Mouse (Mus musculus): ENCODE data around the gene Slc6a12. TPM values are rescaled to one million over a fixed set of nuclear protein-coding genes. Genes with fewer than 3 reads are reported as not detected.

Slc6a12 gene
- total and polyA plus RNA-seq, 3 experiments: not detected

DNA sequence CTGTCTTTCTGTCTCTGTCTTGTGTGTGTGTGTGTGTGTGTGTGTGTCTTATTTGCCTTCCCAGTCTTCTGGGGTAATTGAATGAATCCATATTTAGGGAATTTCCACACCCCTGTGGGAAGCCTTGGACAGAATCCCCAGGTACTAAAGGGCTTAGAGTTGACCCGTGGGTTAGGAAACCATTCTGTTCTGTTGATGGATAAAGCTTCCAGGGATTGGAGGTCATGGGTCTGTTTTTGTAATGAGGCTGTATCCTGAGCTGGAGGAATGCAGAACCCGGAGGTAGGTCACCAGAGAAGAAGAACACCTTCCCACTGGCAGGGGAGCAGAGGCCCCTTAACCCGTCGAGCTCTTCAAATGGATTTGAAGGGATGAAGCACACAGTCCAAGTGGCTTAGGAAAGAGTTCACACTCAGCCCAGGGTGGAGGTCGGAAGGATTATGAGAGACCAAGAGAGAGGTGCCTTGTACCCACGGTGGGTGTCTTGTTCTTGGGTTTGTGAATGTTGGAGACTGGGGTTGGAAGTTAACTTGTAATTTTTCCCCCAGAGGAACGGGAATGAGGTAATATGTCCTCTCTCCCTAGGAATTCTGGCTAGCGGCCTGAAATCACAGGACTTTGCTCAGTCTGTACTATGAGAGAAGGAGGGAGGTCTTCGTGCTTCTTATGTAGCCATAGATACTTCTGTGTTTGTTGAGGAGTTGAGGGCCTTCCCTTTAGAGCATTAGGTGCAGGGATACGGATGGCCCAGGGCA is 39.2 kb upstream of the Slc6a12 start:
- no peak for DNase-seq (ENCODE audit: low read depth, low spot score)
- Histone ChIP-seq H3K4me1 (ENCODE audit: control insufficient read depth in 1 of 2, insufficient read depth in 2 of 2, low read length in 2 of 2) (no peaks in the 10 kb centered on the region), H3K9ac (ENCODE audit: control insufficient read depth, low read depth, low read length, poor library complexity, severe bottlenecking) (no peak overlapping the region), H3K36me3 (ENCODE audit: control insufficient read depth in 1 of 2, insufficient read depth in 2 of 2, low read length in 2 of 2) (no peaks in the 10 kb centered on the region), H3K4me3 (ENCODE audit: control insufficient read depth in 1 of 2, insufficient read depth in 1 of 2, low read depth in 2 of 2, low read length in 2 of 2) (no peak overlapping the region), H3K79me2 (ENCODE audit: control insufficient read depth, insufficient read depth, low read length, poor library complexity) (no peaks in the 10 kb centered on the region), H3K27ac (ENCODE audit: control insufficient read depth, low read depth, low read length) (no peak overlapping the region), H3K9me3 (replicated peaks; ENCODE audit: insufficient read depth, low read length) (no peaks in the 10 kb centered on the region), H3K27me3 (ENCODE audit: control insufficient read depth in 1 of 2, insufficient read depth in 2 of 2, low read length in 2 of 2) (peaks cover 0 to 3% of the 10 kb centered on the region in 2 experiments; a peak in 3 of 4 replicates)
- no peak for TF ChIP-seq CTCF (IDR thresholded peaks at IDR 0.05 in 2 of 3, conservative IDR thresholded peaks at IDR 0.05 in 1 of 3; ENCODE audit: control insufficient read depth in 1 of 3, insufficient read depth in 1 of 3, low read depth in 2 of 3, low read length in 3 of 3, poor library complexity in 1 of 3, severe bottlenecking in 1 of 3)
- TF ChIP-seq RCOR1 (IDR thresholded peaks at IDR 0.05; ENCODE audit: low read depth, low read length): no peak
- no peak for TF ChIP-seq MAX (IDR thresholded peaks at IDR 0.05; ENCODE audit: low read length)
- TF ChIP-seq USF1 (IDR thresholded peaks at IDR 0.05; ENCODE audit: low read depth, low read length): no peak
- no peak for TF ChIP-seq MAZ (IDR thresholded peaks at IDR 0.05; ENCODE audit: low read depth, low read length)
- no peak for TF ChIP-seq GATA1 (IDR thresholded peaks at IDR 0.05; ENCODE audit: low read depth, low read length)
- no peak for TF ChIP-seq SMC3 (IDR thresholded peaks at IDR 0.05; ENCODE audit: low read depth, low read length)
- no peak for TF ChIP-seq MYC (IDR thresholded peaks at IDR 0.05; ENCODE audit: low read depth, low read length)
- no peak for TF ChIP-seq E2F4 (IDR thresholded peaks at IDR 0.05; ENCODE audit: borderline replicate concordance, low read depth, low read length)
- no peak for TF ChIP-seq BHLHE40 (IDR thresholded peaks at IDR 0.05; ENCODE audit: borderline replicate concordance, low read depth, low read length)
- no peak for TF ChIP-seq CHD1 (IDR thresholded peaks at IDR 0.05; ENCODE audit: low read depth, low read length)

DNA sequence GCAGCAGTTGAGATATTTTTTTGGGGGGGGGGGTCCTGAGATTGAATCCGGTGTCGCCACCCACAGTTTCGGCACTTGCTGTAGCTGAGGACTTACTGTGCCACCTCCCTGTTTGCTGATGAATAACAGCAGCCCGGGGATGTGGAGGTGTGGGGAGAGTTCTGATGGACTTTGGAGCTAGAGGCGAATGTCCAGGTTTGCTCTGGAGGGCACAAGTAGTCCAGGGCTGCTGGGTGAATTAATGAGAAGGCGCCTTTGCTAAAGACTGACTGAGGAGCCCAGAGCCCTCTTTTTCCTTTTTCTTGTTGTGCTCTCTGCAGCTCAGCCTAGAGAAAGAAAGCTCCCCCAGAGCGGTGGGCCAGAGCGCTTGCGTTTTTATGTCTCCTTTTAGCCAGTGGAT is 38.2 kb upstream of the Slc6a12 start:
- Histone ChIP-seq H3K9ac (ENCODE audit: control insufficient read depth, low read depth, low read length, poor library complexity, severe bottlenecking) (no peak overlapping the region), H3K27me3 (ENCODE audit: control insufficient read depth in 1 of 2, insufficient read depth in 2 of 2, low read length in 2 of 2) (peaks cover 0 to 3% of the 10 kb centered on the region in 2 experiments; a peak in 3 of 4 replicates), H3K4me1 (ENCODE audit: control insufficient read depth in 1 of 2, insufficient read depth in 2 of 2, low read length in 2 of 2) (no peaks in the 10 kb centered on the region), H3K27ac (ENCODE audit: control insufficient read depth, low read depth, low read length) (no peak overlapping the region), H3K36me3 (ENCODE audit: control insufficient read depth in 1 of 2, insufficient read depth in 2 of 2, low read length in 2 of 2) (no peaks in the 10 kb centered on the region), H3K79me2 (ENCODE audit: control insufficient read depth, insufficient read depth, low read length, poor library complexity) (no peaks in the 10 kb centered on the region), H3K9me3 (replicated peaks; ENCODE audit: insufficient read depth, low read length) (no peaks in the 10 kb centered on the region), H3K4me3 (ENCODE audit: control insufficient read depth in 1 of 2, insufficient read depth in 1 of 2, low read depth in 2 of 2, low read length in 2 of 2) (no peak overlapping the region)
- TF ChIP-seq BHLHE40 (IDR thresholded peaks at IDR 0.05; ENCODE audit: borderline replicate concordance, low read depth, low read length): no peak
- TF ChIP-seq RCOR1 (IDR thresholded peaks at IDR 0.05; ENCODE audit: low read depth, low read length): no peak
- no peak for TF ChIP-seq CHD2 (IDR thresholded peaks at IDR 0.05; ENCODE audit: low read length)
- DNase-seq (ENCODE audit: low read depth, low spot score): no peak

DNA sequence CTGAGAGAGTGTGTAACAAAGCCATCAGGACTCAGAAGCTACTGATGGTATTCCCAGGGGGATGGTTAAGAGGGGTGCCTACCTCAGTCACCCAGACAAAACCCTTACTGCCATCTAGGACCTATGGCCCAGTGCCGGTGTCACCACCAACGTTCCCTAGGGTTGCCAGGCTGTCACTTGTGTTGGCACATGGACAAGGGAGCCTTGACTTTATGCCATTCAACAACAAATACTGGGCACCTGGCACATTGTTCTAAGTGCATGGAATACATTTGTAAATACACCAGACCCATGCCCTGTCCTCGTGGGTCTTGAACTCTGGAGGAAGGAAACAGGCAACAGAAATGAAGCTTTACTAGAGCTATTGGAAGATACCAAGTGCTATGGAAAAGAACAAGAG is 37.3 kb upstream of the Slc6a12 start:
- Histone ChIP-seq H3K36me3 (ENCODE audit: control insufficient read depth in 1 of 2, insufficient read depth in 2 of 2, low read length in 2 of 2) (no peaks in the 10 kb centered on the region), H3K27me3 (ENCODE audit: control insufficient read depth in 1 of 2, insufficient read depth in 2 of 2, low read length in 2 of 2) (peaks cover 0 to 2% of the 10 kb centered on the region in 2 experiments; a peak in 2 of 4 replicates), H3K4me1 (ENCODE audit: control insufficient read depth in 1 of 2, insufficient read depth in 2 of 2, low read length in 2 of 2) (no peaks in the 10 kb centered on the region), H3K27ac (ENCODE audit: control insufficient read depth, low read depth, low read length) (no peak overlapping the region), H3K4me3 (ENCODE audit: control insufficient read depth in 1 of 2, insufficient read depth in 1 of 2, low read depth in 2 of 2, low read length in 2 of 2) (no peak overlapping the region), H3K9me3 (replicated peaks; ENCODE audit: insufficient read depth, low read length) (no peaks in the 10 kb centered on the region), H3K9ac (ENCODE audit: control insufficient read depth, low read depth, low read length, poor library complexity, severe bottlenecking) (no peak overlapping the region), H3K79me2 (ENCODE audit: control insufficient read depth, insufficient read depth, low read length, poor library complexity) (no peaks in the 10 kb centered on the region)
- DNase-seq (ENCODE audit: low read depth, low spot score): no peak
- TF ChIP-seq TBP (IDR thresholded peaks at IDR 0.05; ENCODE audit: low read depth, low read length) (no peak), USF1 (IDR thresholded peaks at IDR 0.05; ENCODE audit: low read depth, low read length) (no peak), MYB (IDR thresholded peaks at IDR 0.05; ENCODE audit: low read depth, low read length) (no peak), KAT2A (conservative IDR thresholded peaks at IDR 0.05; ENCODE audit: low read depth, low read length) (no peak), CHD2 (IDR thresholded peaks at IDR 0.05; ENCODE audit: low read length) (no peak), NRF1 (IDR thresholded peaks at IDR 0.05; ENCODE audit: insufficient read depth, low read depth, low read length, poor library complexity, severe bottlenecking) (no peak), BHLHE40 (IDR thresholded peaks at IDR 0.05; ENCODE audit: borderline replicate concordance, low read depth, low read length) (no peak), POLR2AphosphoS5 (IDR thresholded peaks at IDR 0.05; ENCODE audit: borderline replicate concordance, low read depth, low read length) (no peak)
